In genomic region chr6:122596608-122597007, GRCm38 (mm10) we compare ENCODE assay signal across 2 mouse cellular contexts.
TF ChIP-seq lines count a peak whose summit lies in the region.

No protein-coding gene starts in this region.

TF ChIP-seq in CH12.LX, 34 proteins besides CTCF, POLR2A, EP300 and RAD21:
- TF ChIP-seq ETS1 (conservative IDR thresholded peaks at IDR 0.05; ENCODE audit: low read depth, low read length) (no peak), CHD1 (IDR thresholded peaks at IDR 0.05; ENCODE audit: low read depth, low read length) (no peak), CHD2 (IDR thresholded peaks at IDR 0.05; ENCODE audit: low read length) (no peak), TCF12 (IDR thresholded peaks at IDR 0.05; ENCODE audit: low read depth, low read length) (no peak), BHLHE40 (IDR thresholded peaks at IDR 0.05; ENCODE audit: low read depth, low read length) (no peak), MAX (IDR thresholded peaks at IDR 0.05; ENCODE audit: low read length) (no peak), TBP (conservative IDR thresholded peaks at IDR 0.05; ENCODE audit: low read depth, low read length) (no peak), JUN (IDR thresholded peaks at IDR 0.05; ENCODE audit: insufficient read depth, low read depth, low read length) (no peak), GABPA (IDR thresholded peaks at IDR 0.05; ENCODE audit: insufficient replicate concordance, low read depth, low read length) (no peak), KAT2A (IDR thresholded peaks at IDR 0.05; ENCODE audit: insufficient replicate concordance, low read length) (no peak), RCOR1 (conservative IDR thresholded peaks at IDR 0.05; ENCODE audit: low read depth, low read length) (no peak), ZKSCAN1 (IDR thresholded peaks at IDR 0.05; ENCODE audit: borderline replicate concordance, low read depth, low read length) (no peak), UBTF (IDR thresholded peaks at IDR 0.05; ENCODE audit: low read depth, low read length) (no peak), ELF1 (IDR thresholded peaks at IDR 0.05; ENCODE audit: low read depth, low read length) (no peak), PAX5 (IDR thresholded peaks at IDR 0.05; ENCODE audit: low read length) (no peak), HCFC1 (IDR thresholded peaks at IDR 0.05; ENCODE audit: low read depth, low read length) (no peak), MAFK (IDR thresholded peaks at IDR 0.05; ENCODE audit: insufficient replicate concordance, low read length) (no peak)
TF ChIP-seq in CH12.LX: peak in this region for 0.

TF ChIP-seq in MEL, 35 proteins besides CTCF, POLR2A, EP300 and RAD21:
- TF ChIP-seq TCF12 (IDR thresholded peaks at IDR 0.05; ENCODE audit: low read depth, low read length) (peak; percentile 25; the same call in 1 of the 2 replicates), MYC (IDR thresholded peaks at IDR 0.05; ENCODE audit: low read depth, low read length) (no peak)
